In the genomic region with DNA sequence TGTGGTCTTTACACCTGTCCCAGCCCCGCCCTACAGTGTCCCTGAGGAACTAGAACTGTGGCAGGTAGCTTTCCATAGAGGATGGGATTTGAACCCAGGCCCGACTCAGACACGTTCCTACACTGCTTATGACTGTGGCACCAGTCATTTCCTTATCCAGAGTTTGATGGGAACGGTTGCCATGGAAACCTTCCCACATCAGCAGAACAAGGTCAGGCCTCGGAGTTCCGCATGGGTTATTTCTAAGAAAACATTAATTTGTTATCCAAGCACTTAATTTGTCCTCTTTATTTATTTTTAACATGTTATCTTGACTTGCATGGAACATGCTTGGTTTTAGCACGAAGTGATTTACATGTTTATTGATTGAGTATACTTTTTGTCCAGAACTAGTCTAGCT, we compare ENCODE assay signal across 14 mouse cellular contexts. TPM values are rescaled to one million over a fixed set of nuclear protein-coding genes. Genes with fewer than 3 reads are reported as not detected.
DNase-seq lines count a peak whose midpoint lies in the region; TF ChIP-seq lines count a peak whose summit lies in the region.
"Had no signal": no experiment of that assay in that cellular context is flagged by ENCODE, and none has a peak within 500 bp of the region (broad histone marks: within the 10 kb centered on the region; RNA-seq: fewer than 3 reads in every experiment).

No protein-coding gene starts in this region.

- intact Hi-C loops in heart, adult 2 months (cut with DNase I), result loop anchor here (5.0 kb wide), 1 partner anchor 36 kb away; no protein-coding TSS in a partner anchor

- H3K9me3 ChIP-seq in heart, embryonic 10.5 days, result no peaks in the 10 kb centered on the region
- no peaks in the 10 kb centered on the region for H3K9me3 ChIP-seq in hindbrain, embryonic 10.5 days
- H3K9me3 ChIP-seq: embryonic facial prominence, embryonic 15.5 days; liver, embryonic 13.5 days; midbrain, embryonic 15.5 days had no signal

- H3K27me3 ChIP-seq in heart, embryonic 10.5 days (ENCODE audit: insufficient read depth, poor library complexity, severe bottlenecking), result peaks cover 13% of the 10 kb centered on the region
- no peaks in the 10 kb centered on the region for H3K27me3 ChIP-seq in heart, adult 2 months (ENCODE audit: control insufficient read depth, insufficient read depth, low read length)
- H3K27me3 ChIP-seq in hindbrain, embryonic 10.5 days (ENCODE audit: insufficient read depth, poor library complexity, severe bottlenecking), result peaks cover 3% of the 10 kb centered on the region; the same call in 1 of the 2 replicates
- H3K27me3 ChIP-seq: embryonic facial prominence, embryonic 15.5 days; liver, embryonic 13.5 days; midbrain, embryonic 15.5 days had no signal

- no peaks in the 10 kb centered on the region for H3K36me3 ChIP-seq in heart, embryonic 10.5 days
- H3K36me3 ChIP-seq in heart, adult 2 months (ENCODE audit: control insufficient read depth, insufficient read depth, low read length), result no peaks in the 10 kb centered on the region
- no peaks in the 10 kb centered on the region for H3K36me3 ChIP-seq in hindbrain, embryonic 10.5 days
- H3K36me3 ChIP-seq: embryonic facial prominence, embryonic 15.5 days; liver, embryonic 13.5 days; midbrain, embryonic 15.5 days had no signal

- peak overlapping the region; percentile 47; the same call in 1 of the 2 replicates for H3K27ac ChIP-seq in heart, embryonic 10.5 days
- no peak overlapping the region; the same call in 1 of the 2 replicates for H3K27ac ChIP-seq in heart, adult 2 months
- no peak overlapping the region for H3K27ac ChIP-seq in hindbrain, embryonic 10.5 days
- H3K27ac ChIP-seq: embryonic facial prominence, embryonic 15.5 days; liver, embryonic 13.5 days; midbrain, embryonic 15.5 days had no signal

- TF ChIP-seq POLR2A in heart, adult 2 months (IDR thresholded peaks at IDR 0.05; ENCODE audit: insufficient read depth, low read depth, low read length), result no peak

- H3K79me2 ChIP-seq in heart, adult 2 months (replicated peaks; ENCODE audit: control insufficient read depth, insufficient read depth, low read length), result no peaks in the 10 kb centered on the region

- no peak overlapping the region for H3K4me3 ChIP-seq in heart, embryonic 10.5 days
- H3K4me3 ChIP-seq in heart, adult 2 months, result no peak overlapping the region
- H3K4me3 ChIP-seq in hindbrain, embryonic 10.5 days, result no peak overlapping the region
- H3K4me3 ChIP-seq: embryonic facial prominence, embryonic 15.5 days; liver, embryonic 13.5 days; midbrain, embryonic 15.5 days had no signal

- no peak for TF ChIP-seq CTCF in heart, adult 2 months (IDR thresholded peaks at IDR 0.05)

- 80% methylated on average over 7 of the region's 7 CpGs for WGBS in heart, embryonic 10.5 days
- 57% methylated on average over 7 of the region's 7 CpGs for whole genome bisulfite sequencing in heart, adult 2 months
- WGBS in hindbrain, embryonic 10.5 days, result 75% methylated on average over 7 of the region's 7 CpGs

- H3K4me1 ChIP-seq in heart, embryonic 10.5 days, result peaks cover 53% of the 10 kb centered on the region
- peaks cover 5% of the 10 kb centered on the region for H3K4me1 ChIP-seq in heart, adult 2 months (ENCODE audit: control insufficient read depth, insufficient read depth, low read length)
- peaks cover 44% of the 10 kb centered on the region for H3K4me1 ChIP-seq in hindbrain, embryonic 10.5 days (replicated peaks)
- H3K4me1 ChIP-seq: liver, embryonic 13.5 days had no signal

- DNase-seq in heart, embryonic 10.5 days (ENCODE audit: low spot score), result no peak
- no peak for DNase-seq in heart, adult 2 months
- DNase-seq in Muller cell, postnatal 12 days (ENCODE audit: inconsistent ontology term), result peak; percentile 41
- DNase-seq in embryo, embryonic 11 days, result peak; percentile 60
- peak; percentile 85 to 88 for DNase-seq in kidney, postnatal 25 days
- no peak for DNase-seq in right cerebral cortex, postnatal 4 days
- no peak for DNase-seq in cerebellum, adult 9-11 months
- DNase-seq in hindbrain, embryonic 10.5 days (ENCODE audit: low spot score), result no peak
- DNase-seq: gastrocnemius, postnatal 10 days; heart, postnatal 14 days; layer of hippocampus, postnatal 36 days; liver, embryonic 13.5 days had no signal

- H3K9ac ChIP-seq in heart, adult 2 months (ENCODE audit: low read depth, low read length), result no peak overlapping the region
- H3K9ac ChIP-seq: embryonic facial prominence, embryonic 15.5 days; liver, embryonic 13.5 days; midbrain, embryonic 15.5 days had no signal

- TF ChIP-seq EP300 in heart, adult 2 months (IDR thresholded peaks at IDR 0.05; ENCODE audit: insufficient read depth, low read depth, low read length), result no peak

RNA-seq across cellular contexts. Expression of a gene that starts 9.5 kb away (rescaled TPM):
- polyA plus RNA-seq in heart, embryonic 10.5 days (2016; fragmentation: Nextera tagmentation; extraction: Ambion mirVana), result 3.2 and 9.7 TPM in 2 replicates
- total RNA-seq in heart, adult 2 months (2021), result 10 to 100 TPM; 24.3 to 29.9 TPM
- polyA plus RNA-seq in heart, adult 2 months (2012; rRNA removed), result 30.3 and 47.5 TPM in 2 replicates
- 3.8 and 4.6 TPM in 2 replicates for polyA plus RNA-seq in hindbrain, embryonic 10.5 days (2016; fragmentation: Nextera tagmentation; extraction: Ambion mirVana)

Comparison
In these comparisons a context has a peak if more than half of its experiments do, and no peak if none do; other contexts are left out.
1. DNase-seq: peak in Muller cell, postnatal 12 days (single experiment), embryo, embryonic 11 days (single experiment) and kidney, postnatal 25 days (2 of 2); none in heart, embryonic 10.5 days (single experiment), heart, adult 2 months (0 of 2), right cerebral cortex, postnatal 4 days (single experiment), cerebellum, adult 9-11 months (single experiment) and hindbrain, embryonic 10.5 days (single experiment).